Mouse (Mus musculus) testis, adult 2 months (tissue): ENCODE measurements around the gene Taf8.

Experiments used
- CTCF ChIP-seq: fragments of 200-500 bp; IDR thresholded peaks from 2 replicates; pipeline ENCODE4 v1.5.1; 2012; ENCODE audit warnings: low read depth, mild to moderate bottlenecking, inconsistent platforms, low read length, moderate library complexity; ENCODE audit not compliant: control insufficient read depth, insufficient read depth, insufficient replicate concordance
- POLR2A ChIP-seq: fragments of 200-500 bp; IDR thresholded peaks from 2 replicates; pipeline ENCODE4 v1.6.1; 2012; ENCODE audit warnings: low read depth, mild to moderate bottlenecking, inconsistent platforms, low read length, moderate library complexity; ENCODE audit not compliant: control insufficient read depth

- TF ChIP-seq CTCF (no peak), POLR2A (no peak)
Observed at GRCm38 (mm10) chr17:47505566-47505965, 3.5 kb upstream of the Taf8 start.
